Mouse (Mus musculus): ENCODE measurements around the gene Grm3.

The Grm3 gene

GRCm38 (mm10) chr5:9724956-9725600 is at the start of gene Grm3:
Gene Grm3, minus strand, starts transcription at chr5:9725170.
- DNase-seq (ENCODE audit: low read depth, low spot score) = peak; percentile 13

GRCm38 (mm10) chr5:9755751-9756150 is 30.8 kb upstream of the Grm3 start:
- DNase-seq (ENCODE audit: low read depth, low spot score) = no peak

- DNase-seq (ENCODE audit: low read depth, low spot score) = no peak
These were observed 23.2 kb upstream of the Grm3 start for GRCm38 (mm10) chr5:9748184-9748583.

- no peak for DNase-seq (ENCODE audit: low read depth, low spot score)
These were observed 19.1 kb upstream of the Grm3 start for GRCm38 (mm10) chr5:9744120-9744519.

- peak; percentile 93 for DNase-seq (ENCODE audit: low read depth, low spot score)
These were observed 765 bp upstream of the Grm3 start for GRCm38 (mm10) chr5:9725601-9726268.

- no peak for DNase-seq (ENCODE audit: low read depth, low spot score)
These were observed 549 bp downstream of the Grm3 start for GRCm38 (mm10) chr5:9724287-9724955.

- DNase-seq (ENCODE audit: low read depth, low spot score) = no peak
These were observed 3.8 kb downstream of the Grm3 start for GRCm38 (mm10) chr5:9721136-9721535.

GRCm38 (mm10) chr5:9716295-9716694 is 8.7 kb downstream of the Grm3 start:
- DNase-seq (ENCODE audit: low read depth, low spot score) = no peak

- DNase-seq (ENCODE audit: low read depth, low spot score) = no peak
These were observed 17.9 kb downstream of the Grm3 start for GRCm38 (mm10) chr5:9707096-9707495.

- DNase-seq (ENCODE audit: low read depth, low spot score) = no peak
These were observed 21.5 kb downstream of the Grm3 start for GRCm38 (mm10) chr5:9703385-9704009.

GRCm38 (mm10) chr5:9702656-9703384 is 22.1 kb downstream of the Grm3 start:
- DNase-seq (ENCODE audit: low read depth, low spot score) = peak; percentile 14

- DNase-seq (ENCODE audit: low read depth, low spot score) = no peak
These were observed 32.6 kb downstream of the Grm3 start for GRCm38 (mm10) chr5:9692333-9692732.

- DNase-seq (ENCODE audit: low read depth, low spot score) = no peak
These were observed 34.2 kb downstream of the Grm3 start for GRCm38 (mm10) chr5:9690599-9691242.

- no peak for DNase-seq (ENCODE audit: low read depth, low spot score)
These were observed 34.8 kb downstream of the Grm3 start for GRCm38 (mm10) chr5:9690192-9690591.

- DNase-seq (ENCODE audit: low read depth, low spot score) = no peak
These were observed 41.8 kb downstream of the Grm3 start for GRCm38 (mm10) chr5:9683204-9683603.

GRCm38 (mm10) chr5:9669002-9669401 is 56.0 kb downstream of the Grm3 start:
- DNase-seq (ENCODE audit: low read depth, low spot score) = no peak

GRCm38 (mm10) chr5:9663416-9663815 is 61.6 kb downstream of the Grm3 start:
- DNase-seq (ENCODE audit: low read depth, low spot score) = no peak

- peak; percentile 3 for DNase-seq (ENCODE audit: low read depth, low spot score)
These were observed 62.9 kb downstream of the Grm3 start for GRCm38 (mm10) chr5:9661870-9662589.

- no peak for DNase-seq (ENCODE audit: low read depth, low spot score)
These were observed 86.4 kb downstream of the Grm3 start for GRCm38 (mm10) chr5:9638612-9639011.

- DNase-seq (ENCODE audit: low read depth, low spot score) = no peak
These were observed 97.8 kb downstream of the Grm3 start for GRCm38 (mm10) chr5:9627220-9627619.

GRCm38 (mm10) chr5:9624396-9624795 is 100.6 kb downstream of the Grm3 start:
- no peak for DNase-seq (ENCODE audit: low read depth, low spot score)

Measured in mesoderm, embryonic 11.5 days (tissue).